Mouse (Mus musculus) hindbrain, embryonic 11.5 days (tissue): ENCODE measurements around the gene Gm5148. TPM values are rescaled to one million over a fixed set of nuclear protein-coding genes. Genes with fewer than 3 reads are reported as not detected.

ENCODE experiments used
- ATAC-seq: fragments of 200-750 bp; cut with Nextera tagmentation; 2 replicates; pipeline ENCODE4 v1.8.0; 2017; ENCODE audit warnings: mild to moderate bottlenecking, moderate TSS enrichment, moderate library complexity; ENCODE audit not compliant: low FRiP score
- DNase-seq: peaks from one replicate; pipeline ENCODE4 v3.0.0-alpha.2; 2015; ENCODE audit warnings: low spot score
- H3K27ac ChIP-seq: fragments of 300-500 bp; sonication (generic); 2 replicates; pipeline ENCODE4 v1.5.1; 2014; ENCODE audit warnings: mild to moderate bottlenecking, low read depth, low read length
- H3K27me3 ChIP-seq: fragments of 300-500 bp; sonication (generic); 2 replicates; pipeline ENCODE4 v1.6.1; 2014; ENCODE audit warnings: mild to moderate bottlenecking, low read length, moderate library complexity, mixed read lengths; ENCODE audit not compliant: control insufficient read depth, insufficient read depth
- H3K36me3 ChIP-seq: fragments of 300-500 bp; sonication (generic); 2 replicates; pipeline ENCODE4 v1.6.1; 2014; ENCODE audit warnings: mild to moderate bottlenecking, low read length, moderate library complexity, mixed read lengths; ENCODE audit not compliant: control insufficient read depth, insufficient read depth
- H3K4me1 ChIP-seq: fragments of 300-500 bp; sonication (generic); replicated peaks from 2 replicates; pipeline ENCODE4 v1.6.1; 2014; ENCODE audit warnings: low read length, mixed read lengths; ENCODE audit not compliant: control insufficient read depth, insufficient read depth
- H3K4me2 ChIP-seq: fragments of 300-500 bp; sonication (generic); replicated peaks from 2 replicates; pipeline ENCODE4 v1.6.1; 2014; ENCODE audit warnings: mild to moderate bottlenecking, low read depth, low read length
- H3K4me3 ChIP-seq: fragments of 300-500 bp; sonication (generic); 2 replicates; pipeline ENCODE4 v1.5.1; 2014; ENCODE audit warnings: low read depth, low read length
- H3K9ac ChIP-seq: fragments of 300-500 bp; sonication (generic); 2 replicates; pipeline ENCODE4 v1.6.1; 2014; ENCODE audit warnings: low read depth, low read length
- H3K9me3 ChIP-seq: fragments of 300-500 bp; sonication (generic); 2 replicates; pipeline ENCODE4 v1.6.1; 2016; ENCODE audit warnings: low read length; ENCODE audit not compliant: control insufficient read depth
- WGBS: fragments of 180-500 bp; shearing (Covaris S2); extraction: QIAGEN DNeasy Blood & Tissue Kit; methylation state at CpG from one replicate; pipeline ENCODE4 v1.1.7; 2014; 5-methylcytosine and 5-hydroxymethylcytosine counted together
- polyA plus RNA-seq: library from polyadenylated mRNA; unstranded; fragments of >200 nt; fragmentation: Nextera tagmentation; extraction: Ambion mirVana; gene quantifications from 2 replicates; pipeline ENCODE4 v1.2.1, GENCODE M21; 2014

Gene Gm5148
- polyA plus RNA-seq, result 2.9 and 3.0 TPM in 2 replicates

GRCm38 (mm10) chr3:37724171-37724804 lies at the start of gene Gm5148:
Gene Gm5148 (minus strand): TSS chr3:37724490.
- WGBS, result 2% methylated on average over 24 of the region's 24 CpGs
- Histone ChIP-seq H3K4me3 (peak within 1 kb of the TSS; percentile 34), H3K4me1 (peaks cover 9% of the 10 kb centered on the region; the same call in 1 of the 2 replicates), H3K27ac (no peak within 1 kb of the TSS), H3K27me3 (peaks cover 12% of the 10 kb centered on the region), H3K9me3 (no peaks in the 10 kb centered on the region), H3K9ac (peak within 1 kb of the TSS; percentile 49; the same call in 1 of the 2 replicates), H3K36me3 (no peaks in the 10 kb centered on the region), H3K4me2 (peak within 1 kb of the TSS; percentile 59)
- peak; percentile 56 for DNase-seq
- peak; percentile 69 for ATAC-seq

DNA sequence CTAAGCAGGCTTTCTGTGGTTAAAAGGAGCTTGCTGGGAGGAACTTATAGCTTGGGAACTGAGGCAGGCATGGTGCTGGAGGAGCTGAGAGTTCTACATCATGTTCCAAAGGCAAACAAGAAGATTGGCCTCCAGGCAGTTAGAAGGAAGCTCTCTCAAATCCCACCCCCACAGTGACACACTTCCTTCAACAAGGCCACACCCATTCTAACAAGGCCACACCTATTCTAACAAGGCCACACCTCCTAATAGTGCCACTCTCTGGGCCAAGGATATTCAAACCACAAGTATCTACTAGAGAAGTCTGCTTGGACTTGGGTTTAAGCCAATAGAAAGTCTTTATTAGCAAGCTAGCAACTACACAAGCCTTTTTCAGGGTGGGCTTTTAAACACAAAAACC lies 46.7 kb upstream of the Gm5148 start:
- ATAC-seq (no peak), DNase-seq (no peak)
- no peaks in the 10 kb centered on the region for H3K9me3 ChIP-seq
- H3K36me3 ChIP-seq, result no peaks in the 10 kb centered on the region
- no peak overlapping the region for H3K4me2 ChIP-seq
- H3K27me3 ChIP-seq, result no peaks in the 10 kb centered on the region
- H3K4me3 ChIP-seq, result no peak overlapping the region
- no peak overlapping the region for H3K9ac ChIP-seq
- no peaks in the 10 kb centered on the region; the same call in 1 of the 2 replicates for H3K4me1 ChIP-seq
- H3K27ac ChIP-seq, result no peak overlapping the region

DNA sequence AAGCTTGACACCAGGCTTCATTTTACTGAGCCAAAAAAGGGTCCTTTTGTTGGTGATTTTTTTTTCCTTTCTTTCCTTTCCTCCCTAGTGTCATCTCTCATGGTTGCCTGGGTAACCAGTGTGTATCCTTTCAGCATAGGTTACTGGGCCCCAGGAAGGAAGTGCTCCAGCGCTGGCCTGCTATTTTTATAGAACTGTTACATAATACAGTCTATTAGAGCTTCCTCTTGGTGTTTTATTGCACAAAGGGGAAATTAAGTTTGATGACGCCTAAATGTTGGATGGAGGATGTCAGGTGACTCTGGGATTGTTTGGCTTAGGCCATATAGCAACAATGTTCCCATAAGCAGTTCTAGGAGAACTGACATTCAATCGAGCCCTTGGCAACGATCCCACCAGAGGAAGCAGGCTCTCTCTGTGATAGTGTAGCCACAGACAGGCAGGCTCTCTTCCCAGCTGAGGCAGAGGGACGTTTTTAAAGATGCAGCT lies 45.0 kb upstream of the Gm5148 start:
- Histone ChIP-seq H3K4me1 (no peaks in the 10 kb centered on the region; the same call in 1 of the 2 replicates), H3K4me2 (no peak overlapping the region), H3K9ac (no peak overlapping the region), H3K27ac (peak overlapping the region; percentile 53; the same call in 1 of the 2 replicates), H3K4me3 (no peak overlapping the region), H3K9me3 (no peaks in the 10 kb centered on the region), H3K27me3 (no peaks in the 10 kb centered on the region), H3K36me3 (no peaks in the 10 kb centered on the region)
- ATAC-seq (peak; percentile 80; the same call in 1 of the 2 replicates), DNase-seq (peak; percentile 46)
- WGBS, result 34% methylated on average over 5 of the region's 5 CpGs

- Histone ChIP-seq H3K4me3 (no peak overlapping the region), H3K27me3 (no peaks in the 10 kb centered on the region), H3K4me1 (no peaks in the 10 kb centered on the region; the same call in 1 of the 2 replicates), H3K4me2 (no peak overlapping the region), H3K9ac (no peak overlapping the region), H3K9me3 (no peaks in the 10 kb centered on the region), H3K27ac (no peak overlapping the region), H3K36me3 (no peaks in the 10 kb centered on the region)
- no peak for ATAC-seq
- no peak for DNase-seq
- WGBS, result 70% methylated on average over 12 of the region's 12 CpGs
These were observed 43.1 kb upstream of the Gm5148 start for GRCm38 (mm10) chr3:37767147-37768015.

GRCm38 (mm10) chr3:37766628-37767027 lies 42.3 kb upstream of the Gm5148 start:
- Histone ChIP-seq H3K9ac (no peak overlapping the region), H3K9me3 (no peaks in the 10 kb centered on the region), H3K27me3 (no peaks in the 10 kb centered on the region), H3K36me3 (no peaks in the 10 kb centered on the region), H3K4me1 (no peaks in the 10 kb centered on the region; the same call in 1 of the 2 replicates), H3K27ac (no peak overlapping the region), H3K4me2 (no peak overlapping the region), H3K4me3 (no peak overlapping the region)
- DNase-seq (no peak), ATAC-seq (no peak)
- 70% methylated on average over 4 of the region's 4 CpGs for WGBS

- WGBS, result 84% methylated on average over 5 of the region's 5 CpGs
- ATAC-seq, result no peak
These were observed 41.7 kb upstream of the Gm5148 start for GRCm38 (mm10) chr3:37765971-37766370.

DNA sequence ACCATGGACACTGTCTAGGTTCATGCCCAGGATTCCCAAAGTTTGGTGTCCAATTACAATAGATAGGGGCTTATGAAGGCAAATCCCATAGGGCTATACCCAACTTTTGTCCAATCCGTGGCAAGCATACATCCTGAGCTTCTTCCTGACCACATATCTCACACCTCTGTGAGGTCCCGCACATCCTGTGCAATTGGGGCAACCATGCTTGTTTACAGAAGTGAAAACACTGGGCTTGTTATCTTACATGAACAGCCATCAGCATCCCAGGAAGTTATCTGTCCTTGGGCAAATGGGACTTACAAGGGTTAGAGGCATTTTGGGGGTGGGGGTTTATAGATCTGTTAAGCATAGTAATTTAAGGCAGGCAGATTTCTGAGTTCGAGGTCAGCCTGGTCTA lies 41.0 kb upstream of the Gm5148 start:
- 84% methylated on average over 3 of the region's 3 CpGs for WGBS
- Histone ChIP-seq H3K27me3 (no peaks in the 10 kb centered on the region), H3K4me3 (no peak overlapping the region), H3K9me3 (no peaks in the 10 kb centered on the region), H3K4me1 (no peaks in the 10 kb centered on the region; the same call in 1 of the 2 replicates), H3K4me2 (no peak overlapping the region), H3K9ac (no peak overlapping the region), H3K36me3 (no peaks in the 10 kb centered on the region), H3K27ac (no peak overlapping the region)
- ATAC-seq (no peak), DNase-seq (no peak)

More at GRCm38 (mm10) chr3:37765971-37766370, 41.7 kb upstream of the Gm5148 start:
- H3K27me3 ChIP-seq, result no peaks in the 10 kb centered on the region
- no peaks in the 10 kb centered on the region; the same call in 1 of the 2 replicates for H3K4me1 ChIP-seq
- no peak for DNase-seq
- H3K9ac ChIP-seq, result no peak overlapping the region
- no peak overlapping the region for H3K4me3 ChIP-seq
- no peak overlapping the region for H3K4me2 ChIP-seq
- no peak overlapping the region for H3K27ac ChIP-seq
- H3K9me3 ChIP-seq, result no peaks in the 10 kb centered on the region
- no peaks in the 10 kb centered on the region for H3K36me3 ChIP-seq

DNA sequence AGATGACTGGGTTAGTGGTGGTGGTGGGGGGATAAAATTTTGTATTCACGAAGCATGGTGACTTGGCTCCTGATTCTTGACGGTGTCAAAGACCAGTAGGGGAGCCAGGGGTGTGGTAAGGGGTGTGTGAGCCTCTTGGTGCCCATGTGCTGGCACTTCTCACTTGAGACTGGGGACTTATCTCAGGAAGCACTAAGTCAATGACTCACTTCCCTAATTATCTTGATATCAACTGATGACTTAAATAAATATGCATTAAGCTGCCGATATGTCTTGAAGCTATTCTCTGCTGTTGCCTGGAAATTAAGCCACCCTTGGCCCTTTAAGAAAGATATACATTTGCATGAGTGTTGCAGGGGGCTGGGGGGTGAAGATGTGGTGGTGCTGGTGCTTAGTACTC lies 38.0 kb upstream of the Gm5148 start:
- Histone ChIP-seq H3K4me3 (no peak overlapping the region), H3K27me3 (no peaks in the 10 kb centered on the region), H3K4me1 (peaks cover 2% of the 10 kb centered on the region; the same call in 1 of the 2 replicates), H3K9ac (no peak overlapping the region), H3K36me3 (no peaks in the 10 kb centered on the region), H3K27ac (no peak overlapping the region), H3K4me2 (no peak overlapping the region), H3K9me3 (no peaks in the 10 kb centered on the region)
- ATAC-seq, result no peak
- 90% methylated on average over 3 of the region's 3 CpGs for WGBS
- no peak for DNase-seq
